Mouse (Mus musculus): ENCODE results near the gene Olfr152.

DNA sequence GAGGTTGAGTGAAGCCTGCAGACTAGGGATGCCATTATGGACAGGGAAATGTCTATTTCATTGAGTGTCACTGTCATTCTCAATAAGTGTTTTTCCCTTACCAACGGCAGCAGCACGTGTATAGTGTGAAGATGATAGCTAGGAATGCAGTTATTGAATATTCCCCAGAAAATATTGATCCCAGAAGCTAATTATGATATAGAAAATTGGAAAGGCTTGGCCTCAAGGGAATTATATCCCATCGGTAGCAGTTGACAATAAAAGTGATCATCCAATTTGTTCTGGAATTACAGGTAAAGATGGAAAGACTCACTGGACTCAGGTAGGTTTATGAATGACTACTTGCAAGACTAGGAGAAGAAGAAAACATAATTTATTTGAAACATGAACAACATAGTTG is 35.8 kb upstream of the Olfr152 start, which contains the start of gene Olfr1140:
- TF ChIP-seq FLI1 (IDR thresholded peaks at IDR 0.05; ENCODE audit: low read length): no peak
- no peak for TF ChIP-seq GATA1 (IDR thresholded peaks at IDR 0.05; ENCODE audit: borderline replicate concordance, low read length)
